Mouse (Mus musculus) forebrain, embryonic 11.5 days (tissue): ENCODE data around the gene Kctd20. TPM values are rescaled to one million over a fixed set of nuclear protein-coding genes. Genes with fewer than 3 reads are reported as not detected.
A peak's percentile ranks its signal among the peaks of the same experiment; 100 is the strongest.

Experiments used
- ATAC-seq: fragments of 200-750 bp; cut with Nextera tagmentation; replicated peaks from 2 replicates; pipeline ENCODE4 v1.8.0; 2017; ENCODE audit warnings: moderate TSS enrichment; ENCODE audit not compliant: low FRiP score
- DNase-seq: peaks from one replicate; pipeline ENCODE4 v3.0.0-alpha.2; 2017; ENCODE audit warnings: low spot score
- H3K27ac ChIP-seq: fragments of 300-500 bp; sonication (generic); 2 replicates; pipeline ENCODE4 v1.5.1; 2014; ENCODE audit warnings: low read depth, low read length
- H3K27me3 ChIP-seq: fragments of 300-500 bp; sonication (generic); 2 replicates; pipeline ENCODE4 v1.6.1; 2014; ENCODE audit warnings: mild to moderate bottlenecking, low read length, mixed read lengths; ENCODE audit not compliant: control insufficient read depth, insufficient read depth
- H3K36me3 ChIP-seq: fragments of 300-500 bp; sonication (generic); 2 replicates; pipeline ENCODE4 v1.6.1; 2014; ENCODE audit warnings: mild to moderate bottlenecking, low read length, moderate library complexity, mixed read lengths; ENCODE audit not compliant: control insufficient read depth, insufficient read depth
- H3K4me1 ChIP-seq: fragments of 300-500 bp; sonication (generic); replicated peaks from 2 replicates; pipeline ENCODE4 v1.6.1; 2014; ENCODE audit warnings: low read length, mixed read lengths; ENCODE audit not compliant: control insufficient read depth, insufficient read depth
- H3K4me2 ChIP-seq: fragments of 300-500 bp; sonication (generic); 2 replicates; pipeline ENCODE4 v1.6.1; 2014; ENCODE audit warnings: low read depth, mild to moderate bottlenecking, low read length, moderate library complexity, mixed read lengths; ENCODE audit not compliant: severe bottlenecking
- H3K4me3 ChIP-seq: fragments of 300-500 bp; sonication (generic); 2 replicates; pipeline ENCODE4 v1.5.1; 2014; ENCODE audit warnings: low read depth, low read length
- H3K9ac ChIP-seq: fragments of 300-500 bp; sonication (generic); 2 replicates; pipeline ENCODE4 v1.6.1; 2014; ENCODE audit warnings: low read length
- H3K9me3 ChIP-seq: fragments of 300-500 bp; sonication (generic); 2 replicates; pipeline ENCODE4 v1.6.1; 2016; ENCODE audit warnings: low read length, mixed read lengths; ENCODE audit not compliant: control insufficient read depth
- WGBS: fragments of 180-500 bp; shearing (Covaris S2); extraction: QIAGEN DNeasy Blood & Tissue Kit; methylation state at CpG from one replicate; pipeline ENCODE4 v1.1.7; 2014; 5-methylcytosine and 5-hydroxymethylcytosine counted together
- polyA plus RNA-seq: library from polyadenylated mRNA; unstranded; fragments of >200 nt; fragmentation: Nextera tagmentation; extraction: Ambion mirVana; gene quantifications from 2 replicates; pipeline ENCODE4 v1.2.1, GENCODE M21; 2014

Gene Kctd20
- 112 and 116 TPM in 2 replicates for polyA plus RNA-seq

DNA sequence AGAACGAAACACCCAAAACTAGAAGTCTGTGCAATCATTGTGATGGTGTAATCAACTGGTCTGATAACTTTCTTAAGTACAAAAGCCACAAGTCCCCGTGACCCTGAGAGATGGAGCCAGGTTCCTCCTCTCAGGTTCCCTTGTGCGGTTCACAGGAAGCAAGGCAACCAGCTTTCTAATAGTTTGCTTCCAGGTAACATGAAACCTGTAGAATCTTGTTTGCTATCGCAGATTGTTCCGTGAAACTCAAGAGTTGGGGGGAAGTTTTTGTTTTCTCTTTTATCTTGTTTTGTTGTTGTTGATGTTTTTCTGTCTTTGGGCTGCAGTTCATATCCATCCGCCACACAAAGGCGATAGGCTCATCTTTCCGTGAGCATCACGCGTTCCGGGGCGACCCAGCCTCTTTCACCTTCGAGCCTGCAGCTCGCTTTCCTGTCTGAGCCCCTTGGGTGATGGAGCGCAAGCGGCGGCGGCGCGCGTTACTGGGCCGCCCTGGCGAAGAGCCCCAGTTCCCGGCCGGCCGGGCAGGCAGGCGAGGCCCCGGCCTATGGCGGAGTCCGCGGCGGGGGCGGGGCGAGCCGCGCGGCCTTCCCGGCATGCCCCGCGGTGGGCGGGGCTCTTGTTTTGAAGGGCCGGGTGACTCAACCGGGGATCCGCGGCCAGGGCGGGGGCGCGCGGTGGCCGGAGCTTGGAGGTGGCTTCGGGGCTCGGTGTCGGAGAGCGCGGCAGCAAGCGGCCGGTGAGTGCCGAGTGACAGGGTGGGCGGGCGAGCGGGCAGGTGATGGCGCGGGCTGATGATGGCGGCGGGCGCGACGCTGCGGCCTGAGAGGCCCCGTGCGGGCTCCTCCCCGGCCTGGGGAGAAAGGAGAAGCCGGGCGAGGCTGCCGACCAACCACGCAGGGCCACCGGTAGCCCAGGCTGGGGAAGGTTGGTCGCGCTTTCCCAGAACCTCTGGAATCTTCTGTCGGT, at the start of gene Kctd20:
Gene Kctd20 (plus strand): TSS at position 120 of the 969 bp plus-strand sequence.
- H3K27ac ChIP-seq: peak within 1 kb of the TSS; percentile 95
- ATAC-seq (peak; percentile 95), DNase-seq (peak; percentile 96)
- no peaks in the 10 kb centered on the region for H3K36me3 ChIP-seq
- WGBS: under 1% methylated on average over 77 of the region's 80 CpGs
- H3K9me3 ChIP-seq: no peaks in the 10 kb centered on the region; the same call in 1 of the 2 replicates
- peak within 1 kb of the TSS; percentile 55 for H3K4me2 ChIP-seq
- no peaks in the 10 kb centered on the region for H3K27me3 ChIP-seq
- peak within 1 kb of the TSS; percentile 97 for H3K9ac ChIP-seq
- peaks cover 6% of the 10 kb centered on the region; the same call in 1 of the 2 replicates for H3K4me1 ChIP-seq
- H3K4me3 ChIP-seq: peak within 1 kb of the TSS; percentile 62

DNA sequence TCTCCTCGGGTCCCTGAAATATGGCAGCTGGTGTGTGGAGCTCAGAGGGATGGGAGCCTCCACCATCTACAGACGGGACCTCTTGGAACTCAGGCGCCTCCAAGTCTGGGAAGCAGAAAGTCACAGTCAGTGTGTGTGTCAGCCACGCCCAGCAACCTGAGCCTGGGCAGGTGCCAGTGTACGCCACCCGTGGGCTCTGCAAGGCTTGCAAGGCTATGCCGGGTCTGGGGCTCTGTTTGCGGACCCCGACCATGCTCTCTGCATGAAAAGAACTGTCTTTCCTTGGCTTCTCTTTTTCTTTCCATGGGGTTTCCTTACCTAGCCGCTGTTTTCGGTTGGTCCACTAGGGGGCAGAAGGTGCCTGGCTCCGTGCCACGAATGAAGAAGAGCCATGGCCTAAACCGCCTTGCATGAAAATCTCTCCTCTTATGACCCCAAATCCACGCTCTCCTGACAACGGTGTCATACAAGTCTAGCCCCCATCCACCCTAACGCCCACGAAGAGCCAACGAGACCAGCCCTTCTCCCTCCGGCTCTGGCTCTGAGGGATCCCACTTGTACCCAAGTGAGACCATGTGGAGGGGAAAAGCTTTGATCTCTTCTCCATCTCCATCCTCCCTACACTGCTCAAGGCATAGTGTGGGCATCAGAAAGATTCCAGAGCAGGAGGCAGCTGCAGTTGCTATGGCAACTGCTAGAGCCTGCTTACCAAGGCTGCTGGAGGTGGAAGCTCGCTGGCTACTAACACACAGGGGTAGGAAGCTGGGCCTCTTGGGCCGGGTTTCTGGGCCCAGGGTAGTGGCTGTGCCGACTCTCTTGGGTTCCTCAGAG, 47.0 kb upstream of the Kctd20 start:
- Histone ChIP-seq H3K9ac (peak overlapping the region; percentile 12; the same call in 1 of the 2 replicates), H3K27ac (no peak overlapping the region), H3K4me2 (no peak overlapping the region), H3K27me3 (peaks cover 5% of the 10 kb centered on the region; the same call in 1 of the 2 replicates), H3K9me3 (no peaks in the 10 kb centered on the region), H3K4me1 (peaks cover 12% of the 10 kb centered on the region; the same call in 1 of the 2 replicates), H3K36me3 (no peaks in the 10 kb centered on the region), H3K4me3 (no peak overlapping the region)
- 32% methylated on average over 23 of the region's 23 CpGs for WGBS
- ATAC-seq: peak; percentile 27; the same call in 1 of the 2 replicates
- DNase-seq: peak; percentile 82

- Histone ChIP-seq H3K36me3 (no peaks in the 10 kb centered on the region), H3K4me3 (no peak overlapping the region), H3K9me3 (no peaks in the 10 kb centered on the region), H3K4me1 (peaks cover 12% of the 10 kb centered on the region; the same call in 1 of the 2 replicates), H3K9ac (peak overlapping the region; percentile 12; the same call in 1 of the 2 replicates), H3K27ac (no peak overlapping the region), H3K4me2 (no peak overlapping the region), H3K27me3 (peaks cover 5% of the 10 kb centered on the region; the same call in 1 of the 2 replicates)
- WGBS: 68% methylated on average over 13 of the region's 13 CpGs
- no peak for DNase-seq
- ATAC-seq: no peak
Observed at GRCm38 (mm10) chr17:28905377-28905916, 46.3 kb upstream of the Kctd20 start.

DNA sequence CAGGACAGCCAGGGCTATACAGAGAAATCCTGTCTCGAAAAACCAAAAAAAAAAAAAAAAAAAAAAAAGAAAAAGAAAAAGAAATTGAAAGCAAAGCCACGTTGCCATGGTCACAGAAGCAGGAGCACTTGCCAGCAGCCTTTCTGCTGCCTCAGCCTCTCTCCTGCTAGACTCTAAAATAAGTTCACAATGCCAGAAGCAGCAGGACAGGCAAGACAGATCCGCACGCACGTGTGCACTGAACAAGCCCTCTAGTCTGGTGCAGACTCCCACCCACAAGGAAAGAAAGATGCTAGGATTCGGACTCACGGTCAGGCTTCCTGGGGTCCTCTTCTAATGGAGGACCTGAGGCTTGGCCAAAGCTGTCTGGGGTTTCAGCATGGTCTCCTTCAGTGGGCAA, 43.8 kb upstream of the Kctd20 start:
- no peak overlapping the region for H3K4me2 ChIP-seq
- 85% methylated on average over 7 of the region's 7 CpGs for whole genome bisulfite sequencing
- H3K27ac ChIP-seq: no peak overlapping the region
- H3K36me3 ChIP-seq: no peaks in the 10 kb centered on the region
- H3K4me1 ChIP-seq: peaks cover 12% of the 10 kb centered on the region; the same call in 1 of the 2 replicates
- H3K9me3 ChIP-seq: no peaks in the 10 kb centered on the region
- no peak overlapping the region for H3K4me3 ChIP-seq
- ATAC-seq (no peak), DNase-seq (no peak)
- no peak overlapping the region for H3K9ac ChIP-seq
- peaks cover 5% of the 10 kb centered on the region; the same call in 1 of the 2 replicates for H3K27me3 ChIP-seq

GRCm38 (mm10) chr17:28909252-28909941, 42.4 kb upstream of the Kctd20 start:
- H3K9ac ChIP-seq: peak overlapping the region; percentile 47
- H3K4me3 ChIP-seq: peak overlapping the region; percentile 17; the same call in 1 of the 2 replicates
- WGBS: 6% methylated on average over 29 of the region's 29 CpGs
- peaks cover 5% of the 10 kb centered on the region; the same call in 1 of the 2 replicates for H3K27me3 ChIP-seq
- H3K4me1 ChIP-seq: peaks cover 12% of the 10 kb centered on the region; the same call in 1 of the 2 replicates
- ATAC-seq: no peak
- peak overlapping the region; percentile 42 for H3K4me2 ChIP-seq
- H3K9me3 ChIP-seq: no peaks in the 10 kb centered on the region
- DNase-seq: peak; percentile 86
- no peaks in the 10 kb centered on the region for H3K36me3 ChIP-seq
- no peak overlapping the region for H3K27ac ChIP-seq

GRCm38 (mm10) chr17:28910139-28910538, 41.6 kb upstream of the Kctd20 start:
- DNase-seq: no peak
- Histone ChIP-seq H3K36me3 (no peaks in the 10 kb centered on the region), H3K4me1 (peaks cover 7% of the 10 kb centered on the region; the same call in 1 of the 2 replicates), H3K27ac (no peak overlapping the region), H3K9ac (no peak overlapping the region), H3K4me2 (no peak overlapping the region), H3K4me3 (no peak overlapping the region), H3K9me3 (no peaks in the 10 kb centered on the region), H3K27me3 (peaks cover 5% of the 10 kb centered on the region; the same call in 1 of the 2 replicates)
- ATAC-seq: no peak
- 22% methylated on average over 7 of the region's 7 CpGs for WGBS

GRCm38 (mm10) chr17:28913200-28913599, 38.5 kb upstream of the Kctd20 start:
- Histone ChIP-seq H3K9ac (no peak overlapping the region), H3K9me3 (no peaks in the 10 kb centered on the region), H3K27me3 (peaks cover 5% of the 10 kb centered on the region; the same call in 1 of the 2 replicates), H3K4me3 (no peak overlapping the region), H3K27ac (no peak overlapping the region), H3K4me2 (no peak overlapping the region), H3K4me1 (peaks cover 5% of the 10 kb centered on the region; the same call in 1 of the 2 replicates), H3K36me3 (no peaks in the 10 kb centered on the region)
- 81% methylated on average over 5 of the region's 5 CpGs for WGBS
- DNase-seq: no peak
- ATAC-seq: no peak
